Mouse (Mus musculus) E14TG2a.4 (cell line): ENCODE results near the gene Speer4c.
"Not testable (repeated sequence)": the region's sequence is repeated elsewhere in the genome, so short reads cannot be mapped to it uniquely, and the experiment has no call there.

Experiments used
- CTCF ChIP-seq: conservative IDR thresholded peaks from 2 replicates; pipeline ENCODE4 v1.5.1; 2014; ENCODE audit warnings: low read length
- NANOG ChIP-seq: IDR thresholded peaks from 2 replicates; pipeline ENCODE4 v1.6.1; 2014; ENCODE audit warnings: borderline replicate concordance, low read length, mixed read lengths

DNA sequence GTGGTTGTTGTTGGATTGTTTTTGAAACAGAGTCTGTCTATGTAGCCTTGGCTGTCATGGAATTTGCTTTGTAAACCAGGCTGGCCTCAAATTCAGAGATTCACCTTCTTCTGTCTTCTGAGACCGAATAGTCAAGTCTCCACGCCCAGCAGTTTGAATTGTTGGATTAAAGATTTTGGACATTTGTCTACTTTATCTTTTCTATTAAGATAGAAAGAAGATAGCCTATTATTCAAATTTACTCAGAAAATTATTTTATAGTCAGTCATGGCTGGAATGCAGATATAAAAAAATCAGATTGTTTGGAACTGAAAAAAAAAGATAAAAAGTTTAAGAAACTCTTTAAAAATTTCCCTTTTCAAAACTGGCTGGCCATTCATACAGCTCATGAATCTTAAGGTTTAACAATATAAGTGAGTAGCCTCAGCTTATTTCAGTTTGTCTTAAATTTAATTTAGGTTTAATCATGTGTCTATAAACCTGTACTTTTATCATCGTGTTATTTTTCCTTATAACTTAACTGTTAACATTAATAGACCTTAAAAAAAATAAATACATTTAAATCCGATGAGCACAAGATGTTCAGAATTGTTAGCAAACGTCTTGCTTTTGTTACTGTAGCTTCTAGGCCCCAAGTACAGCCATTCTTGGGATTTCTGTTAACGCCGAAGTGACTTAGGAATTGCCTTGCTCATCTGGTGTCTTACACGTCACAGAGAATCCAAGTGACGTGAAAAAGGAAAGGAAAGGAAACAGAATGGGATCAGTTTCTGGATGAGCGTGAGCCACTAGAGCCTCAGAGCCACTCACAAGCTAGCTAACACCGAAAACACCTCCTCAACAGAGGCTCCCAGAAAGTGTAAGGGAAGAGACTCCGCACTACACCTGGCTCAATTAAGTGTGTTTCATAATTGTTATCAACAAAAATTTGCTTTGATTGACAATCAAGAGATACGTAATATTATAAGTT lies 33.8 kb downstream of the Speer4c start:
- TF ChIP-seq CTCF, NANOG: not testable (repeated sequence)
